Mouse (Mus musculus) erythroblast, embryonic 14.5 days (primary cell): ENCODE measurements at regions not wholly inside any gene's neighbourhood (a gene's known extent, or its start where the extent isn't known, plus 50 kb on each side); places are given as distances from the start of the nearest gene placed in this dataset.

Source experiments
- GATA1 ChIP-seq: IDR thresholded peaks from 2 replicates; pipeline ENCODE4 v1.6.1; 2012; ENCODE audit warnings: low read length, inconsistent platforms, mixed read lengths
- TAL1 ChIP-seq: IDR thresholded peaks from 3 replicates; pipeline ENCODE4 v1.6.1; 2012; ENCODE audit warnings: low read length, inconsistent platforms, mixed read lengths

DNA sequence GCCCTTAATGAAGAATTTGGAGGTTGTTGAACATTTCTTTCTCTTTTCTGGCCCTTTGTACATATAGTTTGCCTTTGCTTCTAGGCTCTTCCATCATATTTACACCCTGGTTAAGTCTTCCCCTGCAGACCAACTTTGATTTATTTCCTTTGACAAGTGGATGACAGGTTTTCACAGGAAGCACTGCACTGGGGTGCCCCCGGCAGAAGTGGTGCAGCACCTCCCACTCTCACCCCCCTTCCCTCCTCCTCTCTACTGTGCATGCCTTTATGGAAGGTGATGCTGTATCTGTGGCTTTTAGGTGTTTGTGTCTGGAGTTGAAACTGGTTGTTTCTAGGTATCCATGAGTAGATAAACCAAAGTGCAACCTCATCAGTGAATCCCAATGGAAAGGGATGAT is 518.2 kb upstream of the Nr5a2 start:
- TF ChIP-seq GATA1 (no peak), TAL1 (no peak)
